Mouse (Mus musculus): ENCODE measurements around the gene Abcc4. TPM values are rescaled to one million over a fixed set of nuclear protein-coding genes. Genes with fewer than 3 reads are reported as not detected.

Abcc4 gene
- total and polyA plus RNA-seq, 2 experiments = 0.89 to 3.0 TPM

GRCm38 (mm10) chr14:118473831-118474193 lies 232.2 kb downstream of the Abcc4 start:
- Histone ChIP-seq H3K27me3 (ENCODE audit: control insufficient read depth, insufficient read depth, low read length) (peaks cover 4% of the 10 kb centered on the region; the same call in 1 of the 2 replicates), H3K9ac (ENCODE audit: low read depth, low read length) (no peak overlapping the region), H3K4me3 (ENCODE audit: insufficient read depth, low read depth, low read length) (no peak overlapping the region), H3K4me1 (ENCODE audit: control insufficient read depth, insufficient read depth, low read length) (no peaks in the 10 kb centered on the region), H3K79me2 (ENCODE audit: control insufficient read depth, insufficient read depth, low read length) (no peaks in the 10 kb centered on the region), H3K36me3 (ENCODE audit: control insufficient read depth, insufficient read depth, low read length) (no peaks in the 10 kb centered on the region), H3K27ac (replicated peaks; ENCODE audit: insufficient read depth, low read depth, low read length) (no peak overlapping the region)
- DNase-seq (ENCODE audit: extremely low read depth, low read depth, low spot score) = no peak
- TF ChIP-seq CTCF (IDR thresholded peaks at IDR 0.05; ENCODE audit: low read depth, low read length) (no peak), POLR2A (IDR thresholded peaks at IDR 0.05; ENCODE audit: extremely low read depth, insufficient read depth, low read length) (no peak)
- WGBS = 1% methylated on average over 37 of the region's 37 CpGs

- H3K27me3 ChIP-seq (ENCODE audit: control insufficient read depth, insufficient read depth, low read length) = peaks cover 4% of the 10 kb centered on the region; the same call in 1 of the 2 replicates
- H3K79me2 ChIP-seq (ENCODE audit: control insufficient read depth, insufficient read depth, low read length) = no peaks in the 10 kb centered on the region
- TF ChIP-seq CTCF (IDR thresholded peaks at IDR 0.05; ENCODE audit: low read depth, low read length) (no peak), POLR2A (IDR thresholded peaks at IDR 0.05; ENCODE audit: extremely low read depth, insufficient read depth, low read length) (no peak)
- no peak overlapping the region for H3K27ac ChIP-seq (replicated peaks; ENCODE audit: insufficient read depth, low read depth, low read length)
- WGBS = 11% methylated on average over 20 of the region's 20 CpGs
- no peak overlapping the region for H3K9ac ChIP-seq (ENCODE audit: low read depth, low read length)
- no peak for DNase-seq (ENCODE audit: extremely low read depth, low read depth, low spot score)
- no peaks in the 10 kb centered on the region for H3K4me1 ChIP-seq (ENCODE audit: control insufficient read depth, insufficient read depth, low read length)
- H3K36me3 ChIP-seq (ENCODE audit: control insufficient read depth, insufficient read depth, low read length) = no peaks in the 10 kb centered on the region
- no peak overlapping the region for H3K4me3 ChIP-seq (ENCODE audit: insufficient read depth, low read depth, low read length)
Observed at GRCm38 (mm10) chr14:118473188-118473830, 232.7 kb downstream of the Abcc4 start.

- Histone ChIP-seq H3K4me1 (ENCODE audit: control insufficient read depth, insufficient read depth, low read length) (no peaks in the 10 kb centered on the region), H3K36me3 (ENCODE audit: control insufficient read depth, insufficient read depth, low read length) (no peaks in the 10 kb centered on the region), H3K9ac (ENCODE audit: low read depth, low read length) (no peak overlapping the region), H3K27me3 (ENCODE audit: control insufficient read depth, insufficient read depth, low read length) (no peaks in the 10 kb centered on the region), H3K79me2 (ENCODE audit: control insufficient read depth, insufficient read depth, low read length) (no peaks in the 10 kb centered on the region), H3K27ac (replicated peaks; ENCODE audit: insufficient read depth, low read depth, low read length) (no peak overlapping the region), H3K4me3 (ENCODE audit: insufficient read depth, low read depth, low read length) (no peak overlapping the region)
- no peak for DNase-seq (ENCODE audit: extremely low read depth, low read depth, low spot score)
- TF ChIP-seq CTCF (IDR thresholded peaks at IDR 0.05; ENCODE audit: low read depth, low read length) (no peak), POLR2A (IDR thresholded peaks at IDR 0.05; ENCODE audit: extremely low read depth, insufficient read depth, low read length) (no peak)
- WGBS = 56% methylated on average over 2 of the region's 2 CpGs
Observed at GRCm38 (mm10) chr14:118465331-118465730, 240.7 kb downstream of the Abcc4 start.

GRCm38 (mm10) chr14:118464401-118464800 lies 241.6 kb downstream of the Abcc4 start:
- Histone ChIP-seq H3K27ac (replicated peaks; ENCODE audit: insufficient read depth, low read depth, low read length) (no peak overlapping the region), H3K27me3 (ENCODE audit: control insufficient read depth, insufficient read depth, low read length) (no peaks in the 10 kb centered on the region), H3K4me1 (ENCODE audit: control insufficient read depth, insufficient read depth, low read length) (no peaks in the 10 kb centered on the region), H3K4me3 (ENCODE audit: insufficient read depth, low read depth, low read length) (no peak overlapping the region), H3K36me3 (ENCODE audit: control insufficient read depth, insufficient read depth, low read length) (no peaks in the 10 kb centered on the region), H3K9ac (ENCODE audit: low read depth, low read length) (no peak overlapping the region), H3K79me2 (ENCODE audit: control insufficient read depth, insufficient read depth, low read length) (no peaks in the 10 kb centered on the region)
- TF ChIP-seq CTCF (IDR thresholded peaks at IDR 0.05; ENCODE audit: low read depth, low read length) = no peak
- TF ChIP-seq POLR2A (IDR thresholded peaks at IDR 0.05; ENCODE audit: extremely low read depth, insufficient read depth, low read length) = no peak
- WGBS = 88% methylated on average over 3 of the region's 3 CpGs
- DNase-seq (ENCODE audit: extremely low read depth, low read depth, low spot score) = no peak

GRCm38 (mm10) chr14:118452572-118452971 lies 253.4 kb downstream of the Abcc4 start:
- Histone ChIP-seq H3K36me3 (ENCODE audit: control insufficient read depth, insufficient read depth, low read length) (no peaks in the 10 kb centered on the region), H3K9ac (ENCODE audit: low read depth, low read length) (no peak overlapping the region), H3K4me1 (ENCODE audit: control insufficient read depth, insufficient read depth, low read length) (no peaks in the 10 kb centered on the region), H3K27ac (replicated peaks; ENCODE audit: insufficient read depth, low read depth, low read length) (no peak overlapping the region), H3K4me3 (ENCODE audit: insufficient read depth, low read depth, low read length) (no peak overlapping the region), H3K27me3 (ENCODE audit: control insufficient read depth, insufficient read depth, low read length) (no peaks in the 10 kb centered on the region), H3K79me2 (ENCODE audit: control insufficient read depth, insufficient read depth, low read length) (no peaks in the 10 kb centered on the region)
- DNase-seq (ENCODE audit: extremely low read depth, low read depth, low spot score) = no peak
- WGBS = 57% methylated on average over 4 of the region's 4 CpGs
- TF ChIP-seq POLR2A (IDR thresholded peaks at IDR 0.05; ENCODE audit: extremely low read depth, insufficient read depth, low read length) (no peak), CTCF (IDR thresholded peaks at IDR 0.05; ENCODE audit: low read depth, low read length) (no peak)

GRCm38 (mm10) chr14:118440155-118440554 lies 265.9 kb downstream of the Abcc4 start:
- 75% methylated on average over 8 of the region's 8 CpGs for WGBS
- no peak overlapping the region for H3K27ac ChIP-seq (replicated peaks; ENCODE audit: insufficient read depth, low read depth, low read length)
- peaks cover 8% of the 10 kb centered on the region; the same call in 1 of the 2 replicates for H3K27me3 ChIP-seq (ENCODE audit: control insufficient read depth, insufficient read depth, low read length)
- DNase-seq (ENCODE audit: extremely low read depth, low read depth, low spot score) = no peak
- no peak overlapping the region for H3K4me3 ChIP-seq (ENCODE audit: insufficient read depth, low read depth, low read length)
- no peaks in the 10 kb centered on the region for H3K36me3 ChIP-seq (ENCODE audit: control insufficient read depth, insufficient read depth, low read length)
- H3K79me2 ChIP-seq (ENCODE audit: control insufficient read depth, insufficient read depth, low read length) = no peaks in the 10 kb centered on the region
- H3K9ac ChIP-seq (ENCODE audit: low read depth, low read length) = no peak overlapping the region
- TF ChIP-seq CTCF (IDR thresholded peaks at IDR 0.05; ENCODE audit: low read depth, low read length) = no peak
- TF ChIP-seq POLR2A (IDR thresholded peaks at IDR 0.05; ENCODE audit: extremely low read depth, insufficient read depth, low read length) = no peak
- H3K4me1 ChIP-seq (ENCODE audit: control insufficient read depth, insufficient read depth, low read length) = no peaks in the 10 kb centered on the region

Measured in liver, adult 2 months (tissue).